Mouse (Mus musculus): ENCODE data around the gene Rph3al.

DNA sequence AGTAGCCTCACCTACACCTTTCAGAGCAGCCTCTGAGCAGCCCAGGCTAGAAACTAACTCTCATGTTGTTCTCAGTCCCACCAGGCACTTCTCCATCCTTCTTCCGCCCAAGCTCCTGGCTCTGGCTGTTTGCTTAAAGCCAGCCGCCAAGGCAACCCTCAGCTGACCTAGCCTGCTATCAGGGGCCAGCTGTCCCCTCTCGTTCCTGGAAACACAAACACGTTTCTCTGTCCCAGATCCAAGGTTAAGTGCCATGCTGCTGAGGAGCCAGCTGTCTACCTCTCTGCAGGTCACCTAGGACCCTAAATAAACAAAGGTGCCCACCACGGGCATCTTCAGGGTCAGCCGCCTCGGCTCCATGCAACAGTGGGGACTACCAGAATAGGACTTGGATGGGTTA, 12.4 kb downstream of the Rph3al start:
- no peak for TF ChIP-seq POLR2A (IDR thresholded peaks at IDR 0.05; ENCODE audit: low read depth, low read length)
- no peak for TF ChIP-seq CTCF (IDR thresholded peaks at IDR 0.05; ENCODE audit: extremely low read depth, insufficient read depth, insufficient read length, insufficient replicate concordance)
